Mouse (Mus musculus) heart, embryonic 10.5 days (tissue): ENCODE data around the gene Cdc5l. TPM values are rescaled to one million over a fixed set of nuclear protein-coding genes. Genes with fewer than 3 reads are reported as not detected.
A peak's percentile ranks its signal among the peaks of the same experiment; 100 is the strongest.

ENCODE experiments used
- DNase-seq: peaks from one replicate; pipeline ENCODE4 v3.0.0-alpha.2; 2017; ENCODE audit warnings: low spot score
- H3K27ac ChIP-seq: fragments of 300-500 bp; sonication (generic); 2 replicates; pipeline ENCODE4 v1.5.1; 2016; ENCODE audit warnings: mild to moderate bottlenecking
- H3K27me3 ChIP-seq: fragments of 300-500 bp; sonication (generic); 2 replicates; pipeline ENCODE4 v1.6.1; 2016; ENCODE audit warnings: mild to moderate bottlenecking; ENCODE audit not compliant: poor library complexity, insufficient read depth, severe bottlenecking
- H3K36me3 ChIP-seq: fragments of 300-500 bp; sonication (generic); 2 replicates; pipeline ENCODE4 v1.6.1; 2016; ENCODE audit warnings: mild to moderate bottlenecking, moderate library complexity
- H3K4me1 ChIP-seq: fragments of 300-500 bp; sonication (generic); 2 replicates; pipeline ENCODE4 v1.6.1; 2016; ENCODE audit warnings: mild to moderate bottlenecking
- H3K4me3 ChIP-seq: fragments of 300-500 bp; sonication (generic); 2 replicates; pipeline ENCODE4 v1.5.1; 2016; ENCODE audit warnings: mild to moderate bottlenecking, moderate library complexity
- H3K9me3 ChIP-seq: fragments of 300-500 bp; sonication (generic); 2 replicates; pipeline ENCODE4 v1.6.1; 2016; ENCODE audit warnings: mild to moderate bottlenecking, moderate library complexity
- WGBS: fragments of 180-500 bp; shearing (Covaris S2); methylation state at CpG from one replicate; pipeline ENCODE4 v1.1.7; 2016; 5-methylcytosine and 5-hydroxymethylcytosine counted together
- polyA plus RNA-seq: library from polyadenylated mRNA; unstranded; fragments of >200 nt; fragmentation: Nextera tagmentation; extraction: Ambion mirVana; gene quantifications from 2 replicates; pipeline ENCODE4 v1.2.1, GENCODE M21; 2016

Cdc5l gene
- polyA plus RNA-seq, 1 experiment from 2014 or later, result 62.8 TPM

DNA sequence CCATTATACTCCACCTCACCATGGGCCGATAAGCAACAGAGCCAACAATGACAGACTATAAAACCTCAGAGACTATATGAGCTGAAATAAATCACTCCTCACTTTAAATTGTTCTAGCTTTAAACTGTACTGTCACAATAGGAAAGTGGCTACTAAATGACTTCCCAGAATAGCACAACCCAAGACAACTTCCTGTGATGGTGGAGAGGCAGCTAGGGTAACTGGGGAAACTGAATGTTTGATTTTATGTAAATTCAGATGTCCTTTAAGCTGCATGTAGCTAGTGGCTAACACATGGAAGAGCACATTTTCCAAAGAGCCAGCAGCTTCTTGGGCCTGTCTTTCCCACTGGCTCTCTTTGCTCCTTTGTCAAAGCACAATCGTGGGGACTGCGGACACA, 50.2 kb downstream of the Cdc5l start:
- Histone ChIP-seq H3K4me1 (no peaks in the 10 kb centered on the region), H3K9me3 (no peaks in the 10 kb centered on the region), H3K27me3 (no peaks in the 10 kb centered on the region), H3K27ac (no peak overlapping the region), H3K36me3 (peaks cover 32% of the 10 kb centered on the region), H3K4me3 (no peak overlapping the region)
- no peak for DNase-seq
- 89% methylated on average over 3 of the region's 3 CpGs for WGBS

DNA sequence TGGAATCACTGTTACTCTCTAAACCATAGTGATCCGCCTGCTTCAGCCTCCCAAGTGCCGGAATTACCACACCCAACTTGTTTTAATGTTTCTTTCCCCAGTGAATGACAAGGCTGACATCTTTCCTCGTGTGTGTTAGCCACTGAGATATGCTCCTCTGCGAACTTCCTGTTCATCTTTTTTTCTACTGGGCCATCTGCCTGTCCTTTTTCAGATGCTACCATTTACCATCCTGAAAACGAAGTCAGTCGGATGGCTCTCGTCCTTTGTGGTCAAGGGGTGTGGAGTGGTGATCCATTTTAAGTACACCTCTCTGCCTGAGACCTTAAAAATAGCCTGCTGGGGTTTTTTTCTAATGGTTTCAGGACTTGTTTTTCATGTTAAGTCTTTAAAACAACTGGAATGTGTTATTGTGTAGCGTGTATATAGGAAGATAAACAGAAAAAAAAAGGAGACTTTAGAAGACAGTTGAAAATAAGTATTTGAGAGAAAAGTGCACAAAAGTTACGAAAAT, 54.2 kb downstream of the Cdc5l start:
- no peak overlapping the region for H3K4me3 ChIP-seq
- peaks cover 2% of the 10 kb centered on the region; the same call in 1 of the 2 replicates for H3K36me3 ChIP-seq
- WGBS, result 79% methylated on average over 9 of the region's 9 CpGs
- no peaks in the 10 kb centered on the region for H3K9me3 ChIP-seq
- no peak overlapping the region for H3K27ac ChIP-seq
- DNase-seq, result no peak
- H3K4me1 ChIP-seq, result peaks cover 8% of the 10 kb centered on the region; the same call in 1 of the 2 replicates
- H3K27me3 ChIP-seq, result peaks cover 6% of the 10 kb centered on the region; the same call in 1 of the 2 replicates

DNA sequence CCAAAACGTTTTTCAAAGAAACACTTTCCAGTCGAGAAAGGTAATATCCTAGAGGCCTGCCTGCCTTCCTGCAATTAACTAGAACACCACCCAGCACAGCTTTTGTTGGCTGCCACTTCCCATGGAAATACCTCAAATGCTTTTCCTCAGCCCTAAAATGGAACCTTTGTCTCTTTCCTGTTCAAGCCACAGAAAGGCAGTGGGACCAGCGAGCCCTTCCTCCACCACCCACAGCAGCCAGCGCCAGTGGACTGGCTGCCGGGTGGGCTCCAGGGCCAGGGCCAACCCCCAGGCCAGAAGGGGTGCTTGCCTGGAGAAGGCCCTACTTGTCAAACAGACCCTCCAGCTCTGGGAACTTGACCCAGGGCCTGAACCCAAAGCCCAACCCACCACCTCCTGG, 56.2 kb downstream of the Cdc5l start:
- DNase-seq, result no peak
- 47% methylated on average over 5 of the region's 5 CpGs for WGBS
- H3K27me3 ChIP-seq, result peaks cover 18% of the 10 kb centered on the region
- no peaks in the 10 kb centered on the region for H3K36me3 ChIP-seq
- H3K4me1 ChIP-seq, result peaks cover 12% of the 10 kb centered on the region
- H3K9me3 ChIP-seq, result no peaks in the 10 kb centered on the region
- H3K4me3 ChIP-seq, result no peak overlapping the region
- 0 out of 2 replicates have a peak overlapping the region, but pooled peaks have one; percentile 65 for H3K27ac ChIP-seq

DNA sequence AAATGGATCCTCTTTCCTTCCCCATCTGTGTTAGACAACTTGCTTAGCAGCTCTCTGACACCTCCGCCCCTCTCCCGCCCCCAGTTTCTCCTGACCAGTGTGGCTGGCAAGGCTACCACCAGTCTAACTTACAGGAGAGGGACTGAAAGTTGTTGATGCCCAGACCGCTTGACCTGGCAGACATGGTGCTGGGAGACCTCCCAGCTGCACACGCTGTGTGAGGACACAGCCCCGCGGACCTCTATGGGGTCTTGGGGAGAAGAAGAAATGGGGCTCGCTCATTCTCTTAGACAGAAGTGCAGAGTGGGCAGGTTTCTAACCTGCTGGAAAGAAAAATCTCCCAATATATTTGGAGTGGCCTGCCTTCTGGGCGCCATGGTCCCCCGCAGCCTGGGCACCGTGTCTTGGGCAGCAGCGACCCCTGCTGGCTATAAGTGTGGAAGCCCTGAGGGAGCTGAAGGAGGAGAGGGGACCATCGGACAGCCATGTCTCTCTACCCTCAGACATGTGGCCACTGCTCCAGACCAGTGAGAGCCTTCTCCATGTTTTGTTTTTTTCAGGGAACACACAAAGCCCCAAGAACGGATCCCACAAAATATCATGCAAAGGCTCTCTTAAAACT, 59.4 kb downstream of the Cdc5l start:
- Histone ChIP-seq H3K27ac (peak overlapping the region; percentile 17), H3K4me1 (peaks cover 12% of the 10 kb centered on the region), H3K27me3 (peaks cover 31% of the 10 kb centered on the region), H3K9me3 (no peaks in the 10 kb centered on the region), H3K36me3 (no peaks in the 10 kb centered on the region), H3K4me3 (no peak overlapping the region)
- DNase-seq, result peak; percentile 83
- 26% methylated on average over 13 of the region's 13 CpGs for WGBS

DNA sequence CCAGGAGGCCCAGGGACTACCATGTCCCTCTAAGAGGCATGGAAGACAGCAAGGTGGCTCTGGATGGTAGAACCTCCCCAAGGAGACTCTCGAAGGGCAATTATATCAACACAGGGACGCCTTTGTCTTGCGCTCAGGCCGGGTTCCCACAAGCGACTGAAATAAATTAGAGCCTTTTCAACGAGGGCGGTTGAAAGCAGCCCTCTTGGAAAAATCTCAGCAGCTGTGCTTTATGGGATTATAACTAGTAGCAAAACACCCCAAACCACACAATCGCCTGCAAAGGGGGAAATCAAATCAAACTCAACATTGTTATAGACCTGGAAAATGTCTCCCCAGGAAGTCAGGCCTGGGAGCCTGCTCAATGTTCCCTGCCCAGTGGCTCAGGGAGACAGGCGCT, 62.5 kb downstream of the Cdc5l start:
- no peak overlapping the region for H3K4me3 ChIP-seq
- H3K27me3 ChIP-seq, result peaks cover 29% of the 10 kb centered on the region
- H3K9me3 ChIP-seq, result no peaks in the 10 kb centered on the region
- no peak for DNase-seq
- H3K4me1 ChIP-seq, result peaks cover 6% of the 10 kb centered on the region; the same call in 1 of the 2 replicates
- no peaks in the 10 kb centered on the region for H3K36me3 ChIP-seq
- 65% methylated on average over 9 of the region's 9 CpGs for WGBS
- H3K27ac ChIP-seq, result 0 out of 2 replicates have a peak overlapping the region, but pooled peaks have one; percentile 13

DNA sequence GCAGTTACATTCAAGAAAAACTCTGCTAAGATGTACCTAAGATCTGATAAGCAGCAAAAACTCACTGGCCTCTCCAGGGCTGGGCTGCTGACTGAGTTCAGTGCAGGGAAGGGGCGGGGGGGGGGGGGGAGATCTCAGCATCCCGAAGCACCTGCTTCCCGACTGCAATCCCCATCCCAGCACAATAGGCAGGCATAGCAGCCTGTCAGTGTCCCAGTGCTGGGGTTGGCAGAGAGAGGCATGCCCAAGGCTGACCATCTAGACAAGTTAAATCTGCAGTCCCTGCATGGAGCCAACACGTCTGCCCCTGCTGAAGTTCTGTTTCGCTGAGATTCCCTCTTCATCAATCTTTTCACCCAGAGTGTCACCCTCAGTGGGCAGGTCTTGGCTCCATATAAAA, 63.0 kb downstream of the Cdc5l start:
- H3K36me3 ChIP-seq, result no peaks in the 10 kb centered on the region
- H3K27me3 ChIP-seq, result peaks cover 25% of the 10 kb centered on the region
- H3K4me3 ChIP-seq, result no peak overlapping the region
- WGBS, result 47% methylated on average over 5 of the region's 5 CpGs
- no peak overlapping the region for H3K27ac ChIP-seq
- no peaks in the 10 kb centered on the region for H3K9me3 ChIP-seq
- no peak for DNase-seq
- peaks cover 6% of the 10 kb centered on the region; the same call in 1 of the 2 replicates for H3K4me1 ChIP-seq

DNA sequence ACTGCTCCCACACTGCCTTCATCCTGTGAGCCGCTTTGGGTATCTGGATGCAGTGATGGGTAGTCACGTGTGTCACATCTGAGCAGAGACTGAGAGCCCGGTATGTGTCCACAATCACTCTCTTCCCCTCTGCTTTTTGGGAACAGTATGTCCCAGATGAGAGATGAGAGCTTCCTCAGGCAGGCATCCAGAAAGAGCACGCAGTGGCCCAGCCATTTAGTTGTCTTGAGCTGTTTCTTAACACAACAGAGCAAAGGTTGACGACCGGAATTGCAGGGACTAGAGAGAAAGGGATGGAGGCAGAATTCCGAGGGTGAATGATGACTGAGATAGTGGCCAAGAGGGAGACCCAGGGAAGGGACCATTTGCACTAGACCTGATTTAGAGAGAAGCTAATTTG, 68.7 kb downstream of the Cdc5l start:
- Histone ChIP-seq H3K9me3 (no peaks in the 10 kb centered on the region), H3K27me3 (peaks cover 3% of the 10 kb centered on the region; the same call in 1 of the 2 replicates), H3K4me3 (no peak overlapping the region), H3K27ac (no peak overlapping the region), H3K36me3 (no peaks in the 10 kb centered on the region), H3K4me1 (0 out of 2 replicates have a peak, but pooled peaks cover 2% of the 10 kb centered on the region)
- WGBS, result 70% methylated on average over 7 of the region's 7 CpGs
- DNase-seq, result no peak

DNA sequence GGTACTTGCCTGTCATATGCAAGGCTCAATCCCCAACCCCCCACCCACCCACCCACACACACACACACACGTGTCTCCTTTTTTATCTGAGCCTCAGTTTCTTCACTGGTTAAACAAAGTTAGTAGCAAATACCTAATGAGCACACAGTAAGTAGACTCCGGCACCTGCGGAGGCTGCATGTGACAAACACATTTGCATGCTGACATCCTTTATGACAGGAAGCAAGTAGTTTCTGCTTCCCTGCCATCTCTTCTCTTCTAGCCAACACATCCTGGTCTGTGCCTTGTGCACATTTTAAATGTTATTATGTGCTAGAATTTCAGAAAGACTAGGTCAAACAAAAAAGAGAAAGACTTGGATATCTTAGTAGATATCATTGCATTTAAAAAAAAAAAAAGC, 72.6 kb downstream of the Cdc5l start:
- WGBS, result 95% methylated on average over 3 of the region's 3 CpGs
- Histone ChIP-seq H3K36me3 (no peaks in the 10 kb centered on the region), H3K4me3 (no peak overlapping the region), H3K27ac (no peak overlapping the region), H3K27me3 (peaks cover 20% of the 10 kb centered on the region), H3K9me3 (no peaks in the 10 kb centered on the region), H3K4me1 (no peaks in the 10 kb centered on the region)
- DNase-seq, result no peak

DNA sequence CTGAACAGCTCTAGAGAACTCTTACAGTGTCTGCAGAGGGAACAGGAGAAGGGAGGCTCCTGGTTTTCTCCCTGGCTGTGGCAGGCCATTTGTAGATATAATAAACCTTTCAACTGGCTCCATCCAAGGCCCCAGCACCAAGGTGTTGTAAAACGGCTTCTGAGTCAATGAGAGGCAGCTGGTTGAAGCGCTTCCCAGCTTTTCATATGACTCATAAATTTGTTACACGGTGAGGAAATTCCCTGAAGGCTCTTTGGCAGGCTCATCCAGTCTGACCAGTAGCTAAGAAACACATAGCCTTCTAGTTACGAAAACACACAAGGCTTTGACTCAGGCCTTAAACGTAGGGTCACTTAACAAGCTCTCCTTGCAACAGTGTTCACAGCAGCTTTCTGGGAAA, 74.1 kb downstream of the Cdc5l start:
- Histone ChIP-seq H3K4me3 (no peak overlapping the region), H3K4me1 (no peaks in the 10 kb centered on the region), H3K27ac (no peak overlapping the region), H3K27me3 (peaks cover 20% of the 10 kb centered on the region), H3K9me3 (no peaks in the 10 kb centered on the region), H3K36me3 (no peaks in the 10 kb centered on the region)
- DNase-seq, result no peak
- WGBS, result 78% methylated on average over 5 of the region's 5 CpGs

DNA sequence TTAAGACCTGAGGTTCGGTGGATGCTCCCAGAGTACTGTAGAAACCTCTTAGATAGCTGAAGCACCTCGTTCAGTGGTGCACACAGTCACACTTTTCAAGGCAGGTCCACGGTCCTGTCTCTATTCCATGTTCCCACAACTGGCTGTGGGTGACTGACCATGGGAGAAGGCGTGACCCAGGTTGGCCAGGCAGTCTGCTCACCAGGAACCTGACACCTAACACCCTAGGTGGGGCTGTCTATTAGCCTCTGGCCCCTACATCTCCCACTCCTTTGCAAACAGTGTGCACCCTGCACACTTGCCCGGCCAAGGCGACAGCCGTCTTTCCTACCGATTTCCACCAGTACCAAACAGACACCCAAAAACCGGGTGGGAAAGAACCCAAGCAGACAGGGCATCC, 77.1 kb downstream of the Cdc5l start:
- Histone ChIP-seq H3K36me3 (no peaks in the 10 kb centered on the region), H3K4me3 (no peak overlapping the region), H3K4me1 (peaks cover 15% of the 10 kb centered on the region; the same call in 1 of the 2 replicates), H3K27ac (no peak overlapping the region), H3K27me3 (peaks cover 20% of the 10 kb centered on the region), H3K9me3 (no peaks in the 10 kb centered on the region)
- WGBS, result 77% methylated on average over 9 of the region's 9 CpGs
- no peak for DNase-seq

DNA sequence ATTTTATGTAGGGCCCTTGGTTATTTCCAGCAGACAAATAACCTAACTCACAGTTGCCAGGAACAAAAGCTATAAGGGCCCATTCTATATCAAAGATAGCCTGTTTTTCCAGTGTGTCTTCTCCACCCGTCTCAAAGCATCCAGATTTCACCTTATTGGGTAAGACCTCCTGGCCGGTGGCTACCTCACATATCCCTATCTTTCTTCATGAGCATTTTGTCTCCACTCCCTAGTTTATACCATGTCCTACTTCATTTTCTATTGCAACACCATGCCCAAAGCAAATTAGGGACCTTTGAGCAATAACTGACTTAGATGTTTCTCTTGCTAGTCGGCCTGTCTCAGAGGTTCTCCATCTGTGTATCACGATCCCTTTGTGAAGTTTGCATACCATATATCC, 85.6 kb downstream of the Cdc5l start:
- no peak overlapping the region for H3K27ac ChIP-seq
- 88% methylated on average over 4 of the region's 4 CpGs for WGBS
- DNase-seq, result no peak

More for the DNA sequence above, 85.6 kb downstream of the Cdc5l start:
- no peaks in the 10 kb centered on the region for H3K27me3 ChIP-seq
- H3K9me3 ChIP-seq, result no peaks in the 10 kb centered on the region
- 0 out of 2 replicates have a peak, but pooled peaks cover 8% of the 10 kb centered on the region for H3K4me1 ChIP-seq
- no peaks in the 10 kb centered on the region for H3K36me3 ChIP-seq
- H3K4me3 ChIP-seq, result no peak overlapping the region
